Mouse (Mus musculus) left cerebral cortex, postnatal 36 days (tissue): ENCODE data around the gene Gm10134. TPM values are rescaled to one million over a fixed set of nuclear protein-coding genes. Genes with fewer than 3 reads are reported as not detected.
A peak's percentile ranks its signal among the peaks of the same experiment; 100 is the strongest.

Source experiments
- DNase-seq, 2 experiments: peaks; one replicate each; pipeline ENCODE4 v3.0.0; 2021 to 2022; ENCODE audit warnings: low spot score in 2 of 2, mixed read lengths in 1 of 2
- intact Hi-C: fragments of 180-260 bp; cut with DNase I; formaldehyde crosslinking; loops from one replicate; pipeline ENCODE4 v1.15.1; 2025
- total RNA-seq, 2 experiments: library from RNA; stranded (reverse); gene quantifications; 2 replicates each; pipeline ENCODE4 v1.2.3; 2021

Gene Gm10134
- total RNA-seq, 2 experiments from 2014 or later = 1.7 TPM

DNA sequence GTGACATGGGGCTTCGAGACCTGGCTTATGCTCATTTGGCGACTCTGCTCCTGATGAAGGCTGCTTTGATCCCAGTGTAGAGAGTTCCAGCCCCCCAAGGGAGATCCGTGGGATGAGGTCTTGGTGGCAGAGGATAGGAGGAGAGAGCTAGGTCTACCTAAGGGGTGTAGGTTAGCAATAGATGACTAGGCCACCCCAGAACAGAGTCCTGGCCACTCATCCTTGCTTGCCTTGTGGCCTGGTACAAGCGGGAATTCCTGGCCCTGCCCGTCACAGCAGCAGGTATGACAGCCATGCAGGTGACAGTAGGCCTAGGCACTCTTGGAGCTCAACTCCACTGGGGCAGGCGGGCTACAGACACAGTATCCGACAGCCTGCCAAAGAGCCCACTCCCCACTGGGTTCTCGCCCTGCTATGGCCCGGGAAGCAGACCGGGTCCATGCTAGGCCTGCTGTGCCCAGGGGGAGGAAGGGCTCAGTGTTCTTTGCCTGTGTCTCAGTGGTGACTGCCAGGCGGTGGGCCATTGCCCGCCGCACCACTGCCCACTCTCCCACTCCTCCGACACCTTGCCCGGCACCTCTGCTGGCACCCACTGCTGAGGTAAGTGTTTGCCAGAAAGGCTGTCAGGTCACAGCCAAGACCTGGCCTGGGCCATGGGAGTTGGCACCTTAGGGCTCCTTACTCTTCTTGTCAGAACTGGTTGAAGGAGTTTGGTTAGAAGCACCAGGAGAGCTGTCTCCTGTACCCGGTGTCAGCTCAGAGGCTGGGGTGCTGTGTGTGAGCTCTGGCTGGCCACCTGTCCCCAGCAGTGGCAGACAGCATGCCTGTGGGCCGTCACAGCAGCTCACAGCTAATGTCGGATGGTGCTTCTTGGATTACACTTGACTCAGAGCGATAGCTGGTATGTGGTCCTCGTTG, 21.8 kb downstream of the Gm10134 start:
- intact Hi-C loops = no loop called here

GRCm38 (mm10) chr2:28528354-28528730, 22.4 kb downstream of the Gm10134 start:
- no peak for DNase-seq
- intact Hi-C loops = no loop called here

More for the DNA sequence above, 21.8 kb downstream of the Gm10134 start:
- DNase-seq = no peak

DNA sequence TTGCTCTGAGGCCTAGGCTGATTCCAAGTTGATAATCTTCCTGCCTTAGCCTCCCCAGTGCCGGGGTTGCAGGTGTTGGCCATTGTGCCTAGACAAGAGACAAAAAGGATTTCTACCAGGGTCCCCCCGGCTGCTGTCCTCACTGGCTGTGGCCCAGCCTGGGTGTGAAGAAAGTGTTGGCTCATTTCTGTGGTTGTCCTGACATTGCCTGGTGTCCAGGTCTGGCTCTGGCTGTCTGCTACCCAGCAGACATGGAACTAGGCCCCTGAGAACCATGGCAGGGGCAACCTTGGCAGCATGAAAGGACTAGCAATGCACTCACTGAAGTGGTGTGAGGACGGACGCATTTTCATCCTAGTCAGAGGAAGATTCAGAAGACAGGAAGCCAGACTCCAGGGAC, 24.0 kb downstream of the Gm10134 start:
- no peak for DNase-seq
- intact Hi-C loops = no loop called here

DNA sequence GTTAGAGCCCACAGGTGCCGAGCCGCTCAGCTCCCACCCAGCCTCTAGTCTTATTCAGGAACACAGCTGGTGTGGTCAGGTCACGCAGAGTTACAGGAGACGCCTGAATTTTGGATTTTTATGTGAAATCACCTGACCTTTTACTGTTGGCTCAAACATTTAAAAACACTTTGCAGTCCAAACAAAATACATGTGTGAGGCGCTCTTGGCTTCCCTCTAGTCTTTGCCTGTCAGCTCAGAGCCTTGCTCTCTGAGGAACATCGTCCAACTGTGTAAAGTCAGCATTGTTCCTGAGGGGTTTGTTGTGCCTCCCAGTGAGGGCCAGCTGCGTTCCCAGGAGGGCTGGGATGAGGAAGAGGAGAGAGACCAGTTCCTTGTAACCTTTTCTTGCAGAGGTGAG, 24.4 kb downstream of the Gm10134 start:
- no peak for DNase-seq
- intact Hi-C loops = no loop called here

- intact Hi-C loops = loop anchor here (2.0 kb wide), 1 partner anchor 14 kb away; no protein-coding TSS in a partner anchor
- peak; percentile 88 to 89 for DNase-seq
These were observed 27.3 kb downstream of the Gm10134 start for GRCm38 (mm10) chr2:28532938-28533771.

- intact Hi-C loops = loop anchor here (2.0 kb wide), 1 partner anchor 15 kb away; no protein-coding TSS in a partner anchor
These were observed 28.1 kb downstream of the Gm10134 start for GRCm38 (mm10) chr2:28533901-28534435.

GRCm38 (mm10) chr2:28534436-28535262, 28.8 kb downstream of the Gm10134 start:
- peak; percentile 30 to 38 for DNase-seq
- intact Hi-C loops = no loop called here

More at GRCm38 (mm10) chr2:28533901-28534435, 28.1 kb downstream of the Gm10134 start:
- DNase-seq = no peak

DNA sequence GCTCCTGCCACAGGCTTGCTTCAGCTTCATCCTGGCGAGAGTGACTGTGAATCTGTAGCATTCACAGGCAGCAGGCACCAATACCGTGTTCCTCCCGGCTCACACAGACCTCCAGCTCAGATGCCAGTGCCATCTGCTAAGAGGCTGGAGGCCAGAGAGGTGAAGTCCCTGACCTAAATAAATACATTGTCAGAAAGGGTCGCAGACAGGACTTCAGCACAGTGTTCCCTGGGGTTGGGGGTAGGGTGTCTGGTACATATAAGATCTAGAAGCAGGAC, 29.3 kb downstream of the Gm10134 start:
- DNase-seq = peak in 1 of 2 experiments; percentile 24
- intact Hi-C loops = no loop called here

DNA sequence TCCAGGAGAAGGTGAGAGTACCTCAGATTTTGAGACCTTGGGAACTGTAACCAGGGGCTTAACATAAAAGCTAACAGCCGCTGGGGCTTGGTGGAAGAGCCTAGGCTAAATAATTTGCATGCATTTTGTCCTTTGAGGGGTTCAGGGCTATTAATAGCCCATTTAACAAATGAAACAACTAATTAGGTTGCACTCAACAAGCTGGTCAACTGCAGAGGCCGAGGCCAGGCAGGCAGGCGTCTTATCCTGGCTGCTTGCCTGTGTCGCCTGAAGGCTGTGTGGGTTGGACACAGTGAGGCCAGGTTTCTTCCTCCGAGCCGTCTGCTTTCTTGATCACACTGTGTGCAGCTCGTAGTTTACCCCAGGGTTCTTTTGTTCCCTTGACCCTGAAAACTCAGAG, 29.8 kb downstream of the Gm10134 start:
- peak; percentile 57 to 59 for DNase-seq
- intact Hi-C loops = no loop called here

DNA sequence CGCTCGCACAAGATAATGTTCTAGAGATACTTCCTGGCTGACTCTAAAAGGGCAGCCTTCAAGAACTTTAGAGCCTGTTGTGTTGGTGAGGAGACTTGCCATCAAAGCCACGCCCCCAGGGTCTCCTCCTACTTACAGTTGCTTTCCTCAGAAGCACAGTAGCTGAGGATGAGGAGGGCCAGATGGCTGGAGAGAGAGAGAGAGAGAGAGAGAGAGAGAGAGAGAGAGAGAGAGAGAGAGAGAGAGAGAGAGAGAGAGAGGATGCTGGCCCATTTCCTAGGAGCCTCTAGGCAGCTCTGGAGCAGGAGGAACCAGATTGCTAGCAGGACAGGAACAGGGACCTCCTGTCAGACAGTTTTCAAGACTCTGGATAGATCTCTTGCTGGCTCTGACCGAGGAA, 30.3 kb downstream of the Gm10134 start:
- DNase-seq = no peak
- intact Hi-C loops = no loop called here

- intact Hi-C loops = no loop called here
These were observed 31.1 kb downstream of the Gm10134 start for GRCm38 (mm10) chr2:28536766-28537633.

DNA sequence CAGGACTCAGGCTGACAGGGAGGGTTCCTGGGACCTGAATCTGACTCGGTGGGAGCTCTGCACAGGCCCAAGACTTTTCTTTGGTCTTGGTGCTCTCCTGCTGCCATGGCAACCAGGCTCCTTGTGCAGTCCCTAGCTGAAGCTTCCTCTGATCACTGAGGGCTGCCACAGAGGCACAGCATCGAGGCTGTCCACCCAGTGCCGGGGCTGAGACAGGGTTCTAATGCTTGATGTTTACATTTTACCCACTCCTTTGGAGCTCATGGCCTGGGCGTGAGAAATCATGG, 31.7 kb downstream of the Gm10134 start:
- intact Hi-C loops = no loop called here
- DNase-seq = no peak

More at GRCm38 (mm10) chr2:28536766-28537633, 31.1 kb downstream of the Gm10134 start:
- no peak for DNase-seq

DNA sequence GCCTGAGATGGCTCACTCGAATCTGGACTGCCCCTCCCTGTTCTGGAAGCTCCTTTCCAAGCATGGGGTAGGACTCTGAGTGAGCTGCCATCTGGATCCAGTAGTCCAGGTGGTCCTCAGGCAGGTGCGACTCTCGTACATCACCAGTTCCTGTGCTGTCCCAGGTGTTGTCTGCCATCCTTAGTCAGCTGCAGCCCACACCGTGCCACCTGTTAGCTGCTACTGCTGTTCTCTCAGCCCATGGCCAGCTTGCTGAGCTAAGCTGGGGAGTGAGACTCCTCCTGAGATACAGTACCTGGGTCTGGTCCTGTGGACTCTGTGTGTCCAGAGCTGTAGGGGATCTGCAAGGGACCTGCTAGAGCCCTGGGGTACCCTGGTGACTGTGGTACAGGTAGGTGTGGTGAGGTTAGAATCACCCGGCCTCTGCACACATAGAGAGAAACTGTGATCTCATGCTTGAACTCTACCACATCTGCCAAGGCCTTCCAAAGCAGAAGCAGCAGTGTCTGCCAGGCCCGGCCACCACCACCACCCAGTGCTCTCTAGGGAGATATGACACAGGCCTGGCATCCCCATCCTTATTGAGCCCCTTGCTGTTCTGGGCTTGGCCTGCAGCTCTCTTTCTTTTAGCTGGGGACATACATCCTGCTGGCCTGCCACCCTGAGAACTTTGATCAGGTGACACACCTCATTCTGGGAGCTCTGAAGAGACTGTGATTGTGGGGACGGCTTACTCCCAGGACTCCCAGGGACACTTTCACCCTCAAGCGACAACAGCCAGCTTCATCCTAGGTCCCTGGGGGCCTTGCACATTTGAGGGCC, 32.3 kb downstream of the Gm10134 start:
- peak in 1 of 2 experiments; percentile 32 for DNase-seq
- intact Hi-C loops = no loop called here

DNA sequence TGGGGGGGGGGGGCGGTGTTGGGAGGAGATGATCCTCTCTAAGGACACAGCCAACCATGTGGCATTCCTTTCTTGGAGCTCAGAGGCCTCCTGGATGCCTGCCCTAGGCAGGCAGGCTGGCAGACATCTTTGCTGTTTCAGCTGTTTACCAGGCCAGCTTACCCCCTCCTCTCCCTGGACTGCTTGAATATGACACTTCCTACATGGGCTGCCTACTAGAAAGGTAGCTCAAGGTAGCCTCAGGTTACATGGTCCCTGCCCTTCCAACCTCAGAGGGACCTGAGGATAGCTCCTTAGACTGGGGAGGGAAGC, 32.9 kb downstream of the Gm10134 start:
- DNase-seq = no peak
- intact Hi-C loops = no loop called here

GRCm38 (mm10) chr2:28539206-28539605, 33.3 kb downstream of the Gm10134 start:
- DNase-seq = peak; percentile 64 to 67
- intact Hi-C loops = no loop called here

DNA sequence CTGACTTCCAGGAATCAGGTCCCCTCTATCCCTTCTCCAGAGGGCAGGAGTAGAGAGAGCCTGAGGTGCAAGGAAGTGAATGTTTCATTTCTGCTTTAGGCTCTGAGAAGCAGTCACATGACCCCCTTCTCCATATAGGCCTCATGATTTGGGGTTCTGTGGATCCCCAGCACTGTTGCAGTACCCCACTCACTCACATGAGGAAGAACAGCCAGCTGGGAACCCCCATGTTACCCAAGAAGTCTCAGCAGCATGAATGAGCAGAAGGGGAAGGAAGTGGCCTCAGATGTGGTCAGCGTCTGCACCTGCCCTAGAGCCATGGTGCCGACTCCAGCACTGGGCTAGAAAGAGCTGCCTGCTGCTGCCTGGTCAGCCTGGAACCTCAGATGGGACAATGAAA, 34.1 kb downstream of the Gm10134 start:
- intact Hi-C loops = no loop called here

DNA sequence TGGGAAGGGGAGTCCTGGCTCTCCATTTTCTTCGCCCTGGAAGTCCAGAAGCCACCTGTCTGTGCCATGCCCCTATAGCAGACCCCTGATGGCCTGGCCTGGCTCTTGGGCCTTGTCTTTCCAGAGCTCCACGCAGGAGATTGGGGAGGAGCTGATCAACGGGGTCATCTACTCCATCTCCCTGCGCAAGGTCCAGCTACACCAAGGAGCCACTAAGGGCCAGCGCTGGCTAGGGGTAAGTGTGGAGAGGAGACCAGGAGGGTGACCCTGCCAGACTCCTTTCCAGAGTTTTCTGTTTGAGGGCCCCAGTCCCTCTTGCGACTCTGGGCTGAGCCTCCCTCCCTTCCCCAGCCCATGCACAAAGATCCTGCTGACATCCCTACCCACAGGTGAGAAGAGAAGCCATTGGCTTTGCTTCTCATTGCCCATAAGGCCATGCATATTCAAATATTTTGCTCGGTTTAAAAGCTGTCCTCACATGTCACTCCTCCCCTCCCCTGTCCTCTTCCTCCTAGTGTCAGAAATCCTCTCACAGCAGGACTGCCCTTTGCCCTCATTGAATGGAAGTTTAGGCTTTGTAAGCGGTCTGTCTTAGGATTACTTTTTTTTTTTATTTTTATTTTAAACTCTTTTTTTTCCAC, 34.8 kb downstream of the Gm10134 start:
- no peak for DNase-seq
- intact Hi-C loops = no loop called here

More for the DNA sequence above, 34.1 kb downstream of the Gm10134 start:
- DNase-seq = no peak

DNA sequence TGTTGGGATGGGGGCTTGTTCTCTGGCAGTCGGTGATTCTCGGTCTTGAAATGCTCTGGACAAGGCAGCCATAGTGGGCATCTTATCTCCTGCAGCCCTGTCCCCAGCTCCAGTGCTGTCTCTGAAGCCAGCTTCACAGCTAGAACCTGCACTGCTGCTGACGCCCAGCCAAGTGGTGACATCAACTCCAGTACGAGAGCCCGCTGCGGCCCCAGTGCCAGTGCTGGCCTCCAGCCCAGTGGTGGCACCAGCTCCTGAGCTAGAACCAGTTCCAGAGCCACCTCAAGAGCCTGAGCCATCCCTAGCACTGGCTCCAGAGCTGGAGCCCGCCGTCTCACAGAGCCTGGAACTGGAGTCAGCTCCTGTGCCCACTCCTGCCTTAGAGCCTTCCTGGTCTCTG, 38.0 kb downstream of the Gm10134 start:
- peak; percentile 43 to 50 for DNase-seq
- intact Hi-C loops = no loop called here
